Mouse (Mus musculus) regulatory T cell (primary cell): ENCODE results near the gene Prr14l.
"Not testable (repeated sequence)": the region's sequence is repeated elsewhere in the genome, so short reads cannot be mapped to it uniquely, and the experiment has no call there.

Experiments used
- in situ Hi-C: fragments of 300-600 bp; cut with MboI, MseI; formaldehyde crosslinking; loops from one replicate; pipeline ENCODE4 v1.15.1; 2025; ENCODE audit warnings: high pct_unique_total_duplicates

The Prr14l gene

GRCm38 (mm10) chr5:32815396-32815795, 38.7 kb downstream of the Prr14l start:
- in situ Hi-C loops: loop anchor here (5.0 kb wide), 1 partner anchor 72 kb away; no protein-coding TSS in a partner anchor

- in situ Hi-C loops: not testable (repeated sequence)
These were observed 67.6 kb downstream of the Prr14l start for GRCm38 (mm10) chr5:32786454-32786853.

GRCm38 (mm10) chr5:32785313-32785915, 68.6 kb downstream of the Prr14l start, which contains the start of gene Pisd:
Pisd (minus strand) TSS chr5:32785646.
- in situ Hi-C loops: no loop called here

GRCm38 (mm10) chr5:32784726-32785125, 69.3 kb downstream of the Prr14l start:
- in situ Hi-C loops: no loop called here

GRCm38 (mm10) chr5:32781596-32781995, 72.5 kb downstream of the Prr14l start:
- in situ Hi-C loops: no loop called here

GRCm38 (mm10) chr5:32778168-32778567, 75.9 kb downstream of the Prr14l start:
- in situ Hi-C loops: no loop called here

GRCm38 (mm10) chr5:32772361-32772760, 81.7 kb downstream of the Prr14l start:
- in situ Hi-C loops: no loop called here

- in situ Hi-C loops: no loop called here
These were observed 86.3 kb downstream of the Prr14l start for GRCm38 (mm10) chr5:32767636-32768373.

- in situ Hi-C loops: no loop called here
These were observed 87.1 kb downstream of the Prr14l start for GRCm38 (mm10) chr5:32767004-32767403.

GRCm38 (mm10) chr5:32761566-32762140, 92.4 kb downstream of the Prr14l start:
- in situ Hi-C loops: no loop called here

GRCm38 (mm10) chr5:32760787-32761186, 93.3 kb downstream of the Prr14l start:
- in situ Hi-C loops: no loop called here

GRCm38 (mm10) chr5:32760352-32760751, 93.7 kb downstream of the Prr14l start:
- in situ Hi-C loops: not testable (repeated sequence)

GRCm38 (mm10) chr5:32759662-32760061, 94.4 kb downstream of the Prr14l start:
- in situ Hi-C loops: no loop called here

GRCm38 (mm10) chr5:32756141-32756540, 97.9 kb downstream of the Prr14l start:
- in situ Hi-C loops: no loop called here

- in situ Hi-C loops: no loop called here
These were observed 102.3 kb downstream of the Prr14l start for GRCm38 (mm10) chr5:32751736-32752135.

GRCm38 (mm10) chr5:32748936-32749335, 105.1 kb downstream of the Prr14l start:
- in situ Hi-C loops: no loop called here

GRCm38 (mm10) chr5:32747650-32748375, 106.2 kb downstream of the Prr14l start:
- in situ Hi-C loops: no loop called here

GRCm38 (mm10) chr5:32745705-32746655, 108.1 kb downstream of the Prr14l start:
- in situ Hi-C loops: no loop called here

GRCm38 (mm10) chr5:32742149-32742548, 111.9 kb downstream of the Prr14l start:
- in situ Hi-C loops: no loop called here

GRCm38 (mm10) chr5:32741377-32741776, 112.7 kb downstream of the Prr14l start:
- in situ Hi-C loops: not testable (repeated sequence)

- in situ Hi-C loops: not testable (repeated sequence)
These were observed 113.2 kb downstream of the Prr14l start for GRCm38 (mm10) chr5:32740850-32741249.
